ENCODE assay signal across 20 mouse cellular contexts in genomic region chr1:50958844-50959243, GRCm38 (mm10). TPM values are rescaled to one million over a fixed set of nuclear protein-coding genes. Genes with fewer than 3 reads are reported as not detected.
"Had no signal": no experiment of that assay in that cellular context is flagged by ENCODE, and none has a peak within 500 bp of the region (broad histone marks: within the 10 kb centered on the region; RNA-seq: fewer than 3 reads in every experiment).

No protein-coding gene starts in this region.

- H3K27ac ChIP-seq: limb, embryonic 12.5 days; limb, embryonic 15.5 days; liver, embryonic 15.5 days; lung, embryonic 15.5 days; midbrain, embryonic 15.5 days; neural tube, embryonic 12.5 days had no signal

- H3K4me3 ChIP-seq: limb, embryonic 12.5 days; limb, embryonic 15.5 days; liver, embryonic 15.5 days; lung, embryonic 15.5 days; midbrain, embryonic 15.5 days; neural tube, embryonic 12.5 days had no signal

- H3K36me3 ChIP-seq: limb, embryonic 12.5 days; limb, embryonic 15.5 days; liver, embryonic 15.5 days; lung, embryonic 15.5 days; midbrain, embryonic 15.5 days; neural tube, embryonic 12.5 days had no signal

- H3K4me2 ChIP-seq: limb, embryonic 12.5 days; limb, embryonic 15.5 days; liver, embryonic 11.5 days; liver, embryonic 15.5 days; lung, embryonic 15.5 days; midbrain, embryonic 11.5 days; midbrain, embryonic 15.5 days; neural tube, embryonic 12.5 days had no signal

- DNase-seq: kidney, postnatal 14 days; kidney, postnatal 4 days; left cerebral cortex, postnatal 4 days; lung, adult 18-20 months; lung, postnatal 10 days; lung, postnatal 36 days; retina, postnatal 1 day; right cerebral cortex, postnatal 25 days; thymus, adult 18-20 months; thymus, postnatal 36 days had no signal

- H3K27me3 ChIP-seq: limb, embryonic 12.5 days; limb, embryonic 15.5 days; liver, embryonic 15.5 days; lung, embryonic 15.5 days; midbrain, embryonic 15.5 days; neural tube, embryonic 12.5 days had no signal

- H3K4me1 ChIP-seq: limb, embryonic 12.5 days; limb, embryonic 15.5 days; liver, embryonic 15.5 days had no signal

- H3K9me3 ChIP-seq: limb, embryonic 12.5 days; limb, embryonic 15.5 days; liver, embryonic 15.5 days; lung, embryonic 15.5 days; midbrain, embryonic 15.5 days; neural tube, embryonic 12.5 days had no signal

- ATAC-seq: midbrain, embryonic 15.5 days had no signal

- H3K9ac ChIP-seq: limb, embryonic 12.5 days; limb, embryonic 15.5 days; liver, embryonic 15.5 days; lung, embryonic 15.5 days; midbrain, embryonic 15.5 days; neural tube, embryonic 12.5 days had no signal

RNA-seq across cellular contexts. Expression of gene Tmeff2, which starts 58.4 kb away (rescaled TPM):
- total RNA-seq: megakaryocyte-erythroid progenitor cell, adult 5-6 weeks; neutrophil, adult 5-6 weeks had no signal
